Mouse (Mus musculus) CD4-positive helper T cell, adult 2 months (primary cell): Measurements from ENCODE around the gene Crybg2.

ENCODE experiments used
- DNase-seq: peaks from one replicate; pipeline ENCODE4 v3.0.0-alpha.2; 2012; ENCODE audit warnings: low read depth, missing footprints, low spot score

Gene Crybg2

DNA sequence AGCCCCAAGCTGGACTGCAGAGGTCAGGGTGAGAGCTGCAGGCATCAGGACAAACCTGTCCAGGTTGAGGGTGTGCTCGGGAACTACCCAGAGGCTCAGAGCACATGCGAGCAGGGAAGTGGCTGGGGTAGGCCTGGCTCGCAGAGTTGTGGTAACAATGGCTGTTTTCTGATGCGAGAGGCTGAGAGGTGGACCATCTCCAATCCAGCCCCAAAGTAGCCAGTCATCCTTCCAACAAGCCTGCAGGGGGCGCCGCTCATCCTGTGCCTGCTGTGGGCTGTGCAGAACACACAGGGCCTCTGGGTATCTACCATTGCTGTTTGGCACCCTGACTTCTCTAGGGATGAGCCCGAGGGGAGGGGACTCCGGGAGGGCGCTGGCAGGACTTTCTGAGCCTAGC lies 59.0 kb downstream of the Crybg2 start:
- peak; percentile 63 for DNase-seq

DNA sequence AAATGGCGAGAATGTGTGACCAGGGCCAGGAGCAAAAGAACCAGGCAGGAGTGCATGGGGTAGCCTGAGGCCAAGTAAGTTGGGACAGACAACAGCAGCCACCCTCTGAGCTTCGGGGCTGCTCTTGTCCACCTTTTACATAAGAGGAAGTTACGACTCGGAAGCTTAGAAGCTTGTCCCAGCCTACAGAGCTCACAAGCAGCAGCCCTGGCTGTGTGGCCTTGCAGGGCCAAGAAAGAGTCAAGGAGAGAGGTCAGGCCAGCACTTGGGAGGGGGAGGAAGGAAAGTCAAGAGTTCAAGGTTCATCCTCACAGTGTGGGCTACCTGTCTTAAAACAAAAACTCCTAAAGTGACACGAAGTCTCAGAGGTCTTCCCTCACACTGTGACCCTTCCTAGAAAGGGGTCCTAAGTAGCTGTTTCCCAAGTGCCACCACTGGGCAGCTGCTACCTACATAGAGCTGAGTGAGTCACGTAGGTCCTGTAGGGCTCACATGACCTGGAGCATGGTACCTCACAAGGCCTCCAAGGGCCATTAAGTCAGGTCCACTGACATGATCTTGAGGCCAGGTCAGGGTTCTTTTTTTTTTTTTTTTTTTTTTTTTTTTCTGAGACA lies 59.7 kb downstream of the Crybg2 start:
- DNase-seq, result no peak

DNA sequence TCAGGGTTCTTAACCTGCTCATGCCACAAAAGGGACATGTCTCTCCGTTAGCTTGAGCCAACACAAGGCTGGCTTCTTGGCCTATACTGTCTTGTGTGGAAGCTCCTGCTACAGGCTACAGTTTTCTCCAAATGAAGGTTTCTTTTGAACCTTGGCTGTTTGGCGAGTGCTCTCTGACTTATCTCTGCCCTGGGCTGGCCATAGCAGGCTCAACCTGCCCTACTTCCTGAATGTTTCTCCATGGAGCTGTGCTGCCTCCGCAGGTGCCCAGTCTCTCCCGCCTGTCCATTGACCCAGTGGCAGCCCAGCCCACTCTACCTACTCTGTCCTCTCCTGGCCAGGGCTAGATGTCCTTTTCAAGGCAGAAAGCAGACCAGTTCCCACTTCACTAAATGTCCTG lies 60.3 kb downstream of the Crybg2 start:
- no peak for DNase-seq

- peak; percentile 74 for DNase-seq
These were observed 61.0 kb downstream of the Crybg2 start for GRCm38 (mm10) chr4:134121571-134121970.

DNA sequence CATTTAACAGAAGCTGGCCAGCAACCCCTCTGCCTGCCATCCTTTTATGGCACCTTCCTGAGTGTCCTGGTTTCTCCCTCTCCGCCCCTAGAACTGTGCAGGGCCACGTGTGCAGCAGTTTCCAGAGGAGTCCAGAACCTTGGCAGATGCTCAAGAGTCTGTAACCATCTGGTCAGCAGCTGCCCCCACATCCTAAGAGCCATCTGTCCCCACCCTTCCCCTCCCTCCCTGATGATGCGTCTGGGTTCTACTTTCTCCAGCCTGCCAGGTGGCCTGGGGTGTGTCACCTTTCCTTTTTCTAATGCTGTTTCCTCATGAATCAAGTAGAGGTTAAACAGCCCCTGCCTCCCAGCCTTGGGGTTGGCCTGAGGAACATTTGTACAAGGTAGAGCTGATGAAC lies 61.7 kb downstream of the Crybg2 start:
- no peak for DNase-seq

DNA sequence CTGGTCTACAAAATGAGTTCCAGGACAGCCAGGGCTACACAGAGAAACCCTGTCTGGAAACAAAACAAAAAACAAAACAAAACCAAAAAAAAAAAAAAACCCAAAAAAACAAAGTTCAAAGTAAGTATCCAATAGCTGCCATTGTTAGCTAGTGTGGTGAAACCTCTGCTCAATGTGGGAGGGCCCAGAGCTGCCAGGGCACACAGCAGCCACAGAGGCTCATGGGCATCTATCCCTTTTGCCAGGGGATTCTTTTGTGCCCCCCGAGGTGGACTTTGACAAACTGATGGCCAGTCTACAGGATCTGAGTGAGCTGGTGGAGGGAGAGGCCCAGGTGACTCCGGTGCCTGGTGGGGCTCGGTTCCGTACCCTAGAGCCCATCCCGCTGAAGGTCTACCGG lies 62.5 kb downstream of the Crybg2 start:
- DNase-seq, result no peak

DNA sequence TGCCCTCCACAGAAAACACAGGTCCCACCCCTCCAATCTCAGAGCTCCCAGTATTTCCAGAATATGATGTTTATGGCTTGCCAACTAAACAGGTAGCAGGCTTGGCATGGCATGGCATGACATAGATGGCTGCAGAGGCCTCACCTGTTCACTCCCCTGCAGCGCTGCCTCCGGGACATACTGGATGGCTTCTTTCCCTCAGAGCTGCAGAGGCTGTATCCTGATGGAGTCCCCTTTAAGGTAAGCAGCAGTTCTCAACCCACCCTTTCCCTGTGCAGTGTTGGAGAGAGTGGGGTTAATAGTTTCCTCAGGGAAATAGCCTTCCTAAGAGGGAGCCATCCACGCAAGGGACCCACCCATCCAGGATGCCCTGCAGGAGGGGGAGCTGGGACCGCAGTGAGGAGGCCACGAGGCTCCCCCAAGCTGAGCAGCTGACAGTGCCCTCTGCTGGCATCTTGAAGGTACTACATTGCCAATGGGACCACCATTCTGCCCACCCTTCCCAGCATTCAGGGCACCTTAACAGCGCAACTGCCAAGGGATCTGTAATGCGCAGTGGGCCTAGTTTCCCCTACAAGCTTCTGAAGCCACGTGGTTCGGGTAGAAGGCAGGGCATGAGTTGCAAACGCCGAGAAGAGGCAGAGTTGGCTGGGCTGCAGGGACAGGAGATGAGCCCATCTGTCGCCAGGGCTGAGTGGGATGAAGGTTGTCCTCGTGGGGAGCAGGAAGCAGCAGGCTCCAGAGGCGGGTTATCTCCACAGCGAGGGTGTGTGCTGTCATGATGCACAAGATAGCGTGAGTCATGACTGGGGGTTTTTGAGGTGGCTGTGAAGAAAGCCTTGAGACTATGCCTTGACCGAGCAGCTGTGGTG lies 63.3 kb downstream of the Crybg2 start:
- DNase-seq, result peak; percentile 84

DNA sequence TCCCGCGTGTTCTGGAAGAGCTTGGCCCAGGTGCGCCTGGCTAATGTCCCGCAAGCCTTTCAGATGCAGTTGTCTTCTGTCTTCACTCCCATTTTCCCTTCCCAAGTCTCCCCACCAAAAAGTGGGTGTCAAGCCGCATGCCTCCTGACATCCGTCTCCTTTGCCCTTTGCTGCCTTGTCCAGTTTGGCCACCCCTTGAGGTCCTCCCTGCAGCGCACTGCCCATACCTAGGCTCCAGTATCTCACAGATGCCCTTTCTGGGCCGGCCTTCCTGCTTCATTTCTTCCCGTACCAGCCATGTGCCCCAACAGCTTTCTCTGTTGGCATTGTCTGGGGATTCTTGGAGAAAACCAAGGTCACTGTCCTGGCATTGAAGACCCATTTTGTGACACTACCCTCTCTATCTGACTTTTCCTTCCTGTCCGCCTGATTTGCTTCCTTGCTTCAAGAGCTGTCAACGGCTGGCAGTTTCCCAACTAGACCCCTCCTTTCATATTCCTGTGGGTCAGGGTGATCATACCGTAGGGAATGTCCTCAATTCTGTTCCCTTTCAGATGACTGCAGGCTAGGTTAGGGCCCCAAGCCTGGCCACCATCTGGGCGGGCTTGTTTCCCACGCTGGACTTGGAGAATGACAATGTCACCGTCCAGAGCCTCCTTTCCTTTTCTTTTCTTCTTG lies 64.9 kb downstream of the Crybg2 start:
- DNase-seq, result no peak

DNA sequence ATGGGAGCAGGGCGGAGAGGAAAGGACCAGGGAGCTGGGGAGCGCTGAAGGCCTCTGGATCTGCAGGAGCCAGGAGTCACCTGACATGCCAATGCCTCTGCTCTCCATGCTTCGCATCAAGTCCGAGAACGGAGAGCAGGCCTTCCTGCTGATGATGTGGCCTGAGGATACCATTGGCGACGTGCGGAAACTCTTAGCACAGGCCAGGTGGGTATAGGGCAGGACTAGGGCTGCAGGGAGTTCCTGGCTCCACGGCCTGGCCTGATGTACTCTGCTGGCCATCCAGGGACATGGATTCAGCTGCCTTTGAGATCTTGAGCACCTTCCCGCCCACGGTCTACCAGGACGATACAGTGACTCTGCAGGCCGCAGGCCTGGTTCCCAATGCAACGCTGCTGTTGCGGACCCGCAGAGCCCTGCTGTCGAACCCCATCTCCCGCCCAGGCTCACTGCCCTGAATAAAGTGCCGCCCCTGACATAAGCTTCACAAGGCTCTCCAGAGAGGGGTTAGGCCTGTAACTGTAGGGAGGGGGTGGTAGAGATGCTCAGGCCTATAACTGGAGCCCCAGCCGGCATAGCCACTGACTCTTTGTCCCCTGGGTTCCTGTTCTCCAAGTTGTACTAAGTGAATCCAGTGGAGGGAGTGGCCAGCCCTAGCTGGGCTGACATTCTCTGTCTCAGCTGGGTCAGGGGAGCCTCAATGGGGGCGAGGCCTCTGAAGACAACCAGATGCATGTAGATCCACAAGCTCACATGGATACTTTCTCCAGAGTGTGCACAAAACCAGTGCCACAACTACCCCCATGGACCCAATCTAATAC lies 65.9 kb downstream of the Crybg2 start:
- DNase-seq, result no peak

GRCm38 (mm10) chr4:134127121-134127455 lies 66.5 kb downstream of the Crybg2 start:
- DNase-seq, result no peak

- no peak for DNase-seq
These were observed 67.2 kb downstream of the Crybg2 start for GRCm38 (mm10) chr4:134127793-134128192.

DNA sequence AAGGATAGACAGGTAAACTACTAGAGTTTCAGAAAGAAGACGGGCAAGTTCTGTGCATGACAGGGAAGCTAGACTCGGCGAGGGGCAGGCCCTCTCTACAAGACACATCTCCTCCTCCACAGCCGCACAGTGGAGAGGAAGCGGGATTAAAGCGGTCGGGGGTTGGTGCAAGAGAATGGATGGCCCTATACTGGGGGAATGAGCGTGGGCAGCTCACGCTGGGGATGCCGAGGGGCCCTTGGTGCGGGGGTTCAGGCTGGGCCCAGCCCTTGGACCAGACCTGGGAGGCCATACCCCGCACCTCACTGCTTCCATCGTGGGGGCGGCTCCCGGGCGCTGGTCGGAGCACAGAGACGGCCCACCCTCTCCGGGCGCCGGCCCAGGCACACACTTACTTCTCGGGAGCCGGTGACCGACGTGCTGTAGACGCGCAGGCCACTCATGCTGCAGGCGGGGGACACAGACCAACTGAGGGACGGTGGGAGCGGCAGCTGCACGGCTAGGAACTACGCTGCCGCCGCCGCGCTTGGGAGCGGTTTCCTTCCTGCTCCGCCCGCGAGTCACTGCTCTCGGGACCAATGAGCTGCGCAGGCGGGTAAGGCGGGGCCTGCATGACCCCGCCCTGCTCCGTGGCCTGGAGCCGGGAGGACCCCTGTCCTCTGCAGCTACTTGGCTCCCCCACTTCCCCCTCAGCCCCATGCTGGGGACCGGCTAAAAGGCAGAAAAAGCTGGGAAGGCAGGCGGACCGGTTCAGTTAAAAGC lies 67.8 kb downstream of the Crybg2 start, which contains the start of gene Sh3bgrl3:
Sh3bgrl3 (minus strand) TSS at position 569 of the 762 bp plus-strand sequence.
- DNase-seq, result peak; percentile 91

- DNase-seq, result peak; percentile 73
These were observed 68.4 kb downstream of the Crybg2 start for GRCm38 (mm10) chr4:134128983-134129362.

DNA sequence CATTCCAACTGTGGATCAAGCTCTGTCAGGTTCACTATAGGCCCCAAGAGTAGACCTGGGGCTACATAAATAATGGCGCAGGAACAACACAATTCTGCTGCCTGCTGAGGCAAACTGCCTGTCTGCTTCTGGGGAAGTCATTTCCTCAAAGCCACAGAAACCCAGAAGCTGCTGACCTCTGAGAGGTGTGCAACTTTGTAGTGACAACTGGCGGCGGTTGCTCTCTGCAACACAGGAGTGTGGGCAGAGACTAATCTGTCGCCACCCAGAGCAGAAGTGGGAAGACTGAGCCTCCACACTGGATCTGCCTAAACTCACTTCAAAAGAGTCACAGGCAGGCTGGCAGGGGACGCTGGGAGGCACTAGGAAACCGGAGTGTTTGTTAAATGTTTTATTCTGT lies 68.9 kb downstream of the Crybg2 start:
- DNase-seq, result peak; percentile 49

- no peak for DNase-seq
These were observed 71.5 kb downstream of the Crybg2 start for GRCm38 (mm10) chr4:134132117-134132516.

- DNase-seq, result no peak
These were observed 72.0 kb downstream of the Crybg2 start for GRCm38 (mm10) chr4:134132519-134133095.

- no peak for DNase-seq
These were observed 75.8 kb downstream of the Crybg2 start for GRCm38 (mm10) chr4:134136280-134136926.

GRCm38 (mm10) chr4:134138857-134139256 lies 78.2 kb downstream of the Crybg2 start:
- DNase-seq, result no peak
